ENCODE assay signal across 8 mouse cellular contexts in the genomic region with DNA sequence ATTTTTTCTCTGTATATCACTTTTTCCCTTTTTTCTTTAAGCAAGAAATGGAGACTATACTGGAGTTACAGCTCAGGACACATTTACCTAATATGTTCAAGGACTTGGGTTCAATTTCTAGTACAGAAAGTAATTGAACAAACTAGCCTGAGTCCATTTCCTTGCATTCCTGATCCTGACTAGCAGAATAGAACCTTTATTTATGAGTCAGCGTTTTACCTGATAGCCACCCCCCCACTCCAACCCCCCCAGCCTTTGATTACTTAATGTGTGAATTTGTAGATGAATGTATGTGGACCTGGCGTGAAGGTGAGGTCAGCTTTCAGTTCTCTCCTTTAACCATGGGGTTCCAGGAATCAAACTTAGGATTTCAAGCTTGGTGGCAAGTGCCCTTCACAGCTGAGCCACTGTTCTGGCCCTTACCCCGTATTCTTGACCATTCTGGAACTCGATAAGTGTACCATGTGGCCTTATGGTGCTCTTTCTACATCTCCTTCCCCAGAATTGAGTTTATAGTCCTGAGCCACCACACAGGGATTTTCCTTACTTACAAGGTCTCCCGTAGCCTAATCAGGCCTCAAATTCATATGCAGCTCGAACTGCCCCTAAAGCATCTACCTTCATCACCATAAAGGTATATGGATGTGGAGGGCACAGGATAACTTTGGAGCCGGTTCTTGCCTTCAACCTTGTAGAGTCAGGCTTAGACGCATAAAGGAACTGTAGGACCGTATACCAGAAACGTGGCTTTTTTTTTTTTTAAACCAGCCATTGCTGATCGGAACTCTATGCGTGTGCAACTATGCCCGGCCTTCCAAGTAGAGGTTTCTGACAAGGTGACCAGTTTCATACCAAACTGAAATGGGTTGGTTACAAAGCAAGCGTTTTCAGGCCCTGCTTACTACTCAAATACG. TPM values are rescaled to one million over a fixed set of nuclear protein-coding genes. Genes with fewer than 3 reads are reported as not detected.
A peak's percentile ranks its signal among the peaks of the same experiment; 100 is the strongest.
DNase-seq lines count a peak whose midpoint lies in the region; ATAC-seq and TF ChIP-seq lines count a peak whose summit lies in the region.

No protein-coding gene starts in this region.

- peak overlapping the region; percentile 80 for H3K4me3 ChIP-seq in kidney, postnatal 0 days (replicated peaks; ENCODE audit: low read depth, low read length)
- peak overlapping the region; percentile 73 for H3K4me3 ChIP-seq in hindbrain, postnatal 0 days (ENCODE audit: low read length)
- peak overlapping the region; percentile 96 for H3K4me3 ChIP-seq in midbrain, embryonic 14.5 days (replicated peaks; ENCODE audit: low read depth, low read length)

- TF ChIP-seq CTCF in kidney, postnatal 0 days (IDR thresholded peaks at IDR 0.05; ENCODE audit: low read depth): no peak
- TF ChIP-seq CTCF in hindbrain, postnatal 0 days (IDR thresholded peaks at IDR 0.05; ENCODE audit: low read depth): no peak

- peak; percentile 12 for DNase-seq in kidney, postnatal 0 days (ENCODE audit: low spot score)
- DNase-seq in kidney, postnatal 25 days: no peak
- DNase-seq in c-Kit-positive CD71-positive TER-119-positive erythroid progenitor cells, embryonic 14.5 days (ENCODE audit: low spot score): peak; percentile 50
- no peak for DNase-seq in hindbrain, postnatal 0 days (ENCODE audit: low spot score)
- DNase-seq in midbrain, embryonic 14.5 days: peak; percentile 13
- DNase-seq in spleen, postnatal 36 days (ENCODE audit: low spot score in 2 of 2): no peak
- no peak for DNase-seq in spleen, postnatal 14 days (ENCODE audit: low spot score in 2 of 2)
- DNase-seq in adrenal gland, adult (ENCODE audit: inconsistent age in 2 of 2, low spot score in 1 of 2): no peak

- H3K27me3 ChIP-seq in kidney, postnatal 0 days (ENCODE audit: insufficient read depth, low read length): no peaks in the 10 kb centered on the region
- no peaks in the 10 kb centered on the region for H3K27me3 ChIP-seq in hindbrain, postnatal 0 days (ENCODE audit: insufficient read depth, low read length)
- H3K27me3 ChIP-seq in midbrain, embryonic 14.5 days (ENCODE audit: control insufficient read depth, insufficient read depth, low read length): no peaks in the 10 kb centered on the region

- H3K27ac ChIP-seq in kidney, postnatal 0 days: peak overlapping the region; percentile 96
- peak overlapping the region; percentile 98 for H3K27ac ChIP-seq in hindbrain, postnatal 0 days
- peak overlapping the region; percentile 96 for H3K27ac ChIP-seq in midbrain, embryonic 14.5 days (replicated peaks; ENCODE audit: low read depth, low read length)

- no peaks in the 10 kb centered on the region for H3K9me3 ChIP-seq in kidney, postnatal 0 days (replicated peaks; ENCODE audit: low read length)
- no peaks in the 10 kb centered on the region for H3K9me3 ChIP-seq in hindbrain, postnatal 0 days (ENCODE audit: low read length)
- no peaks in the 10 kb centered on the region for H3K9me3 ChIP-seq in midbrain, embryonic 14.5 days (ENCODE audit: control insufficient read depth, low read length)

- H3K36me3 ChIP-seq in kidney, postnatal 0 days (ENCODE audit: insufficient read depth, low read length): peaks cover 1% of the 10 kb centered on the region; the same call in 1 of the 2 replicates
- no peaks in the 10 kb centered on the region for H3K36me3 ChIP-seq in hindbrain, postnatal 0 days (ENCODE audit: insufficient read depth, low read length)
- H3K36me3 ChIP-seq in midbrain, embryonic 14.5 days (ENCODE audit: control insufficient read depth, insufficient read depth, low read length): peaks cover 13% of the 10 kb centered on the region

- peaks cover 4% of the 10 kb centered on the region; the same call in 1 of the 2 replicates for H3K4me1 ChIP-seq in kidney, postnatal 0 days (replicated peaks; ENCODE audit: insufficient read depth, low read length)
- H3K4me1 ChIP-seq in hindbrain, postnatal 0 days (ENCODE audit: insufficient read depth, low read length): peaks cover 12% of the 10 kb centered on the region
- peaks cover 19% of the 10 kb centered on the region for H3K4me1 ChIP-seq in midbrain, embryonic 14.5 days (ENCODE audit: control insufficient read depth, insufficient read depth, low read length)

- 0 out of 2 replicates have a peak, but pooled peaks have one; percentile 1 for ATAC-seq in kidney, postnatal 0 days (replicated peaks; ENCODE audit: low FRiP score, low read depth)
- ATAC-seq in hindbrain, postnatal 0 days: peak; percentile 22; the same call in 1 of the 2 replicates
- ATAC-seq in midbrain, embryonic 14.5 days (ENCODE audit: low FRiP score, low TSS enrichment): no peak

- WGBS in kidney, postnatal 0 days: 21% methylated on average over 15 of the region's 15 CpGs
- 21% methylated on average over 15 of the region's 15 CpGs for WGBS in hindbrain, postnatal 0 days
- 26% methylated on average over 15 of the region's 15 CpGs for WGBS in midbrain, embryonic 14.5 days

- peak overlapping the region; percentile 87 for H3K9ac ChIP-seq in kidney, postnatal 0 days (ENCODE audit: low read depth, low read length)
- H3K9ac ChIP-seq in hindbrain, postnatal 0 days (replicated peaks; ENCODE audit: low read length): peak overlapping the region; percentile 86
- H3K9ac ChIP-seq in midbrain, embryonic 14.5 days (replicated peaks; ENCODE audit: low read length): peak overlapping the region; percentile 86

- peak overlapping the region; percentile 65 for H3K4me2 ChIP-seq in kidney, postnatal 0 days (ENCODE audit: low read length)
- H3K4me2 ChIP-seq in hindbrain, postnatal 0 days (ENCODE audit: low read depth, low read length): peak overlapping the region; percentile 85
- H3K4me2 ChIP-seq in midbrain, embryonic 14.5 days (ENCODE audit: low read length): peak overlapping the region; percentile 64

RNA-seq across cellular contexts. Expression of a gene that starts 0.9 kb away (rescaled TPM):
- 34.3 and 36.3 TPM in 2 replicates for polyA plus RNA-seq in kidney, postnatal 0 days (2015; fragmentation: Nextera tagmentation; extraction: Ambion mirVana)
- 18.5 and 23.4 TPM in 2 replicates for total RNA-seq in hindbrain, postnatal 0 days (2014; rRNA removed)
- 23.0 and 24.7 TPM in 2 replicates for polyA plus RNA-seq in hindbrain, postnatal 0 days (2015; fragmentation: Nextera tagmentation; extraction: Ambion mirVana)
- polyA plus RNA-seq in midbrain, embryonic 14.5 days (2014; fragmentation: Nextera tagmentation; extraction: Ambion mirVana): 34.4 and 53.9 TPM in 2 replicates

RNA-seq across cellular contexts. Expression of a gene that starts 1.1 kb away (rescaled TPM):
- 16.9 and 17.5 TPM in 2 replicates for polyA plus RNA-seq in kidney, postnatal 0 days (2015; fragmentation: Nextera tagmentation; extraction: Ambion mirVana)
- 4.7 and 6.9 TPM in 2 replicates for total RNA-seq in hindbrain, postnatal 0 days (2014; rRNA removed)
- 9.7 and 10.2 TPM in 2 replicates for polyA plus RNA-seq in hindbrain, postnatal 0 days (2015; fragmentation: Nextera tagmentation; extraction: Ambion mirVana)
- 11.1 and 13.8 TPM in 2 replicates for polyA plus RNA-seq in midbrain, embryonic 14.5 days (2014; fragmentation: Nextera tagmentation; extraction: Ambion mirVana)

Comparison
In these comparisons a context has a peak if more than half of its experiments do, and no peak if none do; other contexts are left out.
1. DNase-seq: peak in kidney, postnatal 0 days (single experiment), c-Kit-positive CD71-positive TER-119-positive erythroid progenitor cells, embryonic 14.5 days (single experiment) and midbrain, embryonic 14.5 days (single experiment); none in kidney, postnatal 25 days (0 of 2), hindbrain, postnatal 0 days (single experiment), spleen, postnatal 36 days (0 of 2), spleen, postnatal 14 days (0 of 2) and adrenal gland, adult (0 of 2).
2. Peak in every context shown above with its lines, with median percentiles within 50 percentile points of each other: H3K27ac ChIP-seq, H3K4me2 ChIP-seq, H3K4me3 ChIP-seq and H3K9ac ChIP-seq.